Mouse (Mus musculus): ENCODE measurements around the gene Bloc1s4.
A peak's percentile ranks its signal among the peaks of the same experiment; 100 is the strongest.

Bloc1s4 gene

DNA sequence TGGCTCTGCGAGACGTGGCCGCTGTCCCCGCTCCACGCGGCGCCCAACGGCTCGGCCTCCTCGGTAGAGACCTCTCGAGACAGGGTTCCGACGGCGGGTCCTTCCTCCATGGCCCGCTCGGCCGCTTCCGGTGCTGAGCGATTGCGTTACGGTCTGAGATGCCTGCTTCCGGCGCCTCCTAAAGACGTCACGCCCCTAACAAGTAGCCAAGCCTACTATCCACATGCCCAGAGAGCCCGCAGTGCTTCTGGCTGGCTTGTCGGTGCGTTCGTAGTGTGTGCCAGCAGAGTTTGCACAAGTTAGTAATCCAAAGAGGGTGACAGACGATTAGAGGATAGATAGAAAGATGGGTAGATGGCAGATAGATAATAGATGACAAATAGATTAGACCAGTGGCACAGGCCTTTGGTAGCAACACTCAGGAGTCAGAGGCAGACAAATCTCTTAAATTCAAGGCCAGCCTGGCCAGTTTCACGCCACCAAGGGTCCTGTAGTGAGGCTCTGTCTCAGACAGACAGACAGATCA lies at the start of gene Bloc1s4:
Gene Bloc1s4, minus strand, starts transcription at position 115 of the 526 bp plus-strand sequence.
- DNase-seq: peak; percentile 96

DNA sequence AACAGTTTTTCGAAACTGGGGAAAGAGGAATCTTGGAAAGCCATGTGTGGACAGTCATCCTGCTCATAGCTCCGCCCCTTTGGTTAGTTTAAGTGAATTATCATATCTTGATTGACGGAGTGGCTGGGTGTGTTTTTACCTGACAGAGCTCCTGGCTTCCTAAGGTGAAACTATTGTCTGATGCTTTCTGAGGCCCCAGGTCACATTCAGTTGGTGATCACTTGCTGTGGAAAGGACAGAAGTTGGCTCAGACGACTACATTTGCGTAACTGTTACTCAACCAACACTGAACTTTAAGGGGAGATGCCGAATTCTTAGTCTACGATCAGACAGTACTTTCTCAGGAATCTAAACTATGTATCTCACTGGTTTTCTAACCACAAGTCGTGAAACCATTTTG lies 48.8 kb upstream of the Bloc1s4 start:
- no peak for DNase-seq

DNA sequence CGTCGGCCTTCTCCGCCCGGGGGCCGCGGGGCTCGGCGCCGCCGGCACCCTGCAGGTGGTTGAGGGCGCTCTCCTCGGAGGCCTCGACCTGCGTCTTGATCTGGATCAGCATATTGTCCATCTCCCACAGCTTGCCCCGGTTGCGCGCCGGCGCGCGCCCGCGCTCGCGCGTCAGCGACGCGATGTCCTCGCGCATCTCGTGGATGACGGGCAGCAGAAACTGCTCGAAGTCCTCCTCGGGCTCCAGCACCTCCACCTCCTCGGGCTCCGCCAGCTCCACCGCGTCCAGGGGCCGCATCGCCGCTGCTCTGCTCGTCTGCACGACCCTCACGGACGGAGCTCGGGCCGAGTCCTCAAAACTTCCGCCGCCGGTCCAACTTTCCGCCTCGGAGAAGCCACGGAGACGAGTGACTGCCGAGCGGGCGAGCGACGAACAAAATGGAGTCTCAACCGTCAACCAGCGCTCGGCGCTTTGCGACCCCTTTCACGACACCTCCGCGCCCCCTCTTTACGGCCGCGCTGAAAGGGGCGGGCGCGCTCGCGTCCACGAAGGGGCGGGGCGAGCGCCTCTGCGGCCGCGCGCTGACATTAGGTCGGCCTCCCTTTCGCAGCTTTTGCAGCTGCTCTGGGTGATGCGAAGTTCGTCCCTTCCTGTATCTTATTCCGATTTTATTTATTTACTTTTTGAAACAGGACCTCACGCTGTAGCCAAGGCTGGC lies 48.0 kb upstream of the Bloc1s4 start, which contains the start of gene Mrfap1:
Gene Mrfap1, minus strand, starts transcription at position 477 of the 719 bp plus-strand sequence.
- peak; percentile 91 for DNase-seq

DNA sequence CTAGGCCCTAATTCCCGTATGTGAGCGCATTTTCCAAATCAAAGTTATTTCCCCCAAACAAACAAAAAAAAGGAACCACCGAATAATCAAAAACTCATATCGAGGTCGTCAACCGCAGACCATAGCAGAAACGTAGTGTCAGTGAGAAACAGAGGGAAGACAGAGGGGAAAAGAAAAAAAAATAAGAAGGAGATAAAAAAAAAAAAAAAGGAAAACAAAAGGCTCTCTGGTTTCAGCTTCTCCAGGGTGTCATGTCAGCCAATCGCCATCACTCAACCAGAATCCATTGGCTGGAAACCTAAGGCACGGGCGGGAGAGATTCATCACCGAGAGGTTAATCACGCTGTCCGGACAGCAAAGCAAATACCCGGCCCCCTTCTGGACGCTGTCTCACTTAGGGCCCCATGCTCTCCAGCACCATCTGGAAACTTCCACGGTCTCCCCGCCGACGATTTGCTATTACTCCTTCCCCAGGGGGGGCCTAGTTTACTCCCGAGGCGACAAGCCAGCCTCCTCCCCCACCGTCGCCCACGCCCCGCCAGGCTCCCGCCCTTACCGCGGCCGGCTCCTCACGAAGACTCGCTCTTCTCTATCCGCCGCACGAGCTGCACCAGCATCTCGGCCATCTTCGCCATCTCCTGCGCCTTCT lies 47.3 kb upstream of the Bloc1s4 start:
- peak; percentile 64 for DNase-seq

DNA sequence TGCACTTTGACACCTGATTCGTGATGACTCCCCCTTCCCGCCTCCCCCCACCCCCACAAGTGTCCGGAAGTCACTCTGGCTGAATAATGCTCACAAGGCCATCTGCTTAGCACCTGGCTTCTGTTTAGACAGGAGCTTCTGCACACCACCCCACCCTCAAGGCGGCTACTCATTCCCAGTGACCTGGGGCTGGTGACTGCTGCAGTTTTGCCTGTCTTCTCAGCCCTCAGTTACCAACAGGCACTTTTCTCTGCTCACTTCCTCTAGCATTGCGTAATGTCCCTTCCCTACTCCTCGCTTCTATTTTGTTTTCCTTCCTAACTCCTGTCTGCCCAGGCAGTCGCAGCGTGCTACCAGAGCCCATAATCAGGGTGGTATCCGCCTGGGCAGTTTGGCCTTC lies 43.4 kb upstream of the Bloc1s4 start:
- DNase-seq: no peak

DNA sequence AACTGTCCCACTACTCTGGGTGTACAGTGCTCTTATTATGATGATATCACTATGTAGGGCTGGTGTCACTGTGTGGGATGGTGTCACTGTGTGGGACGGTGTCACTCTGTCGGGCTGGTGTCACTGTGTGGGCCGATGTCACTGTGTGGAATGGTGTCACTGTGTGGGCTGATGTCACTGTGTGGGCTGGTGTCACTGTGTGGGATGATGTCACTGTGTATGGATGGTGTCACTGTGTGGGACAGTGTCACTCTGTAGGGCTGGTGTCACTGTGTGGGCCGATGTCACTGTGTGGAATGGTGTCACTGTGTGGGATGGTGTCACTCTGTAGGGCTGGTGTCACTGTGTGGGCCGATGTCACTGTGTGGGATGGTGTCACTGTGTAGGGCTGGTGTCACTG lies 37.6 kb upstream of the Bloc1s4 start:
- DNase-seq: no peak

DNA sequence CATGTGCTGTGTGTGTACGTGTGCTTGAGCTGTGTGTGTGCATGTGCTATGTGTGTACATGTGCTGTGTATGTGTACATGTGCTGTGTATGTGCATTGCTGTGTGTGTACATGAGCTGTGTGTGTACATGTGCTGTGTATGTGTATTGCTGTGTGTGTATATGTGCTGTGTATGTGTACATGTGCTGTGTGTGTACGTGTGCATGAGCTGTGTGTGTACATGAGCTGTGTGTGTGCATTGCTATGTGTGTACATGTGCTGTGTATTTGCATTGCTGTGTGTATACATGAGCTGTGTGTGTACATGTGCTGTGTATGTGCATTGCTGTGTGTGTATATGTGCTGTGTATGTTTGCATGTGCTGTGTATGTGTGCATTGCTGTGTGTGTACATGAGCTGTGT lies 31.1 kb upstream of the Bloc1s4 start:
- DNase-seq: no peak

DNA sequence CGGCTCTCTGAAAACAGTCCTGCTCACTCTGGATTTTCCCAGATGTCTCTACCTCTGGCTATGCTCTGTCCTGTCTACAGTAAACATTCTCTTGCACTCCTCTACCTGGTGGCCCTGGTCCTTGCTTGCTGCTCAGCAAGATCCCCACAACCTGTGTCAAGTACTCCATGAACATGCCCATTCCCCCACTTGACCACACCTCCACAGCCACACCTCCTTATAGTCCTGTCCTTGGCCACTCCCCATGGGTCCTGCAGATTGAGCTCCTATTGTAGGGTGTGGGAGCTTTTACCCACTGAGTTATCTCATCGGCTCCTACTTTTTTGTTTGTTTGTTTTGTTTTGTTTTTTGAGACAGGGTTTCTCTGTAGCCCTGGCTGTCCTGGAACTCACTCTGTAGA lies 30.5 kb upstream of the Bloc1s4 start:
- DNase-seq: no peak

DNA sequence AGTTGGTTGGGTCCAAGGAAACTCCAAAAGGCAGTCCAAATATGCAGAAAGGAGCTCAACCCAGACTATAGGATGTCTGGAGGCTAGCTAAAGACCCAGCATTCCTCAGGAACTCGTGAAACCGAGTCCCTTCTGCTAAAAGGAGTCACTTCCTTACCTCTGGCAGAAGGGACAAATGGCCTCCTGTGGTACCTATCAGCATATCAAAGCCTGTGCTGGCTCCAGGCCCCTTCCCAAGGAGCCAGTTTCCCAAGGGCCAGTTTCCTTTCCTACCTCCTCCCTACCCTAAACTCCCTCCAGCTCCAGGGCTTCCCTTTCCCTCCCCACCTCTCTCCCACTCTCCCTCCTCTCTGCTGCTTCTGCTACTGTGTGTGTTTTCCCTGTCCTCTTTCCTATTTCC lies 28.7 kb upstream of the Bloc1s4 start:
- DNase-seq: no peak

DNA sequence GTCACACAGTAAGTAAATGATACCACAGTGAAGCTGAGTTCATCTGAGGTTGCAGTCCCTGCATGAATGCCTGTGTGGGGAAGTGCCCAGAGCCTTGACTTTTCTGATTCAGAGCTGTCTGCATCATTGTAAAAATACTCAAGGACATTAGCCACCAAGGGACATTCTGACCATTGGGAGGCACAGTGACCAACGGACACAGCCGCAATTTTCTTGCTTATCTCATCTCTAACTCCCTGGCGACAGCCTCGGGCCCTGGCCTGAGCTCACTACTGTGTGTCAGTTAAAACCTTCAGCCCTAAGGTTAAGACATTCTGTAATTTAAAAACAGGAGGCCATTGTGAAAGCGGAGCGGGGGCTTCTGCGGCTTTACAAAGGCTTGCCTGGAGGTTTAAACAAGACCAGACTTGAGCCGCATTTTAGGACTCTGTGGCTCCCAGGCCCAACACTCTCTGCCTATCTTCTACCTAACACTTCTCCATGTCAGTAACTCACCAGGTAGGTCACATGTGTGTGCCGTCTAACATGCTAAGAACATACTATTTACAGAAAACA lies 27.6 kb upstream of the Bloc1s4 start:
- DNase-seq: no peak

DNA sequence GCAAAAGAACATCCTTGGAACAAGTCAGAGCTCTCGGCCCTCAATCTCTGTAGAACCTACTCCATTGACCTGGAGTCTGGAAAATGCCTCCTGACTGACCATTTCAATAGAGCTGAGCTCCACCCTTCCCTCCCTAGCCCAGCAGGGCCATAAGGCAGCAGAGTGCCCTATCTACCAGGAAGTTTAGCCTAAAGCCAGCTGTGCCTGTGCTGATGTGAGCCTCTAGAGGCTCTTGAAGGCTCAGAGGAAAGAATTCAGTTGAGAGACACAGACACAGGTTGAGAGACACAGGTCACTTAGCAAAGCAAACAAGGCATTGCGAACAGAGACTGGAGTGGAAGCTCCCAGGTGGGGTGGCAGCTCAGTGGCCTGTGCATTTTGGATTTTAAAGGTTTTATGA lies 26.9 kb upstream of the Bloc1s4 start:
- DNase-seq: no peak

DNA sequence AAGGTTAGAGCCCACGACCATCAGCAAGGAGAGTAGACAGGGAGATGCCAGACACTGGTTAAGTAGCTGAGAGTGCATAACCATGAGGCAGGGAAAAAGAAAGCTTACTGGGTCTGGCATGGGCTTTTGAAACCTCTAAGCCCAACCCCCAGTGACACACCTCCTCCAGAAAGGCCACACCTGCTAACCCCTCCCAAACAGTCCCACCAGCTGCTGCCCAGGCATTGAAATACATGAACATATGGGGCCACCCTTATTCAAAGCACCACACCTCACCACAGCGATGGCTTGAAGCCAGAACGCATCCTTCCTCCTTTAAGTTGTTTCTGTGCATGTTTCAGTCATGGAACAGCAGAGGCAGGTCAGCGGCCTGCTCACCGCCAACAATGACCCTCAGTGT lies 24.1 kb upstream of the Bloc1s4 start:
- DNase-seq: no peak

DNA sequence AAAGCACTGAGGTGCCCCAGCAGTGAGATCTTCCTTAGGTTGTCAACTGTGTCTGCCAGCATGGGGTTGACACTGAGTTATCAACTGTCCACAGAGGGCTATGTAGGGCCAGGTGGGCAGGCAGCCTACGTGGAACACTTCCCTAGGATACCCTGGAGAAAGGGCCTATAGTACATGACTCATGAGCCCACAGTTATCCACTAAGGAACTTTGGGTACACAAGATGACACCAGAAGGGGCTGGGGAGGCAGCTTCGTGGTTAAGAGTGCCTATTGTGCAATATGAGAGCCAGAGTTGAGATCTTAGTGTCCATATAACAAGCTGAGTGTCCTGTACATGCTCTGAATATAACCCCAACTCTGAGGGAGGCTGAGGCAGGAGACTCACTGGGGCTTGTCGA lies 21.2 kb upstream of the Bloc1s4 start:
- DNase-seq: no peak

DNA sequence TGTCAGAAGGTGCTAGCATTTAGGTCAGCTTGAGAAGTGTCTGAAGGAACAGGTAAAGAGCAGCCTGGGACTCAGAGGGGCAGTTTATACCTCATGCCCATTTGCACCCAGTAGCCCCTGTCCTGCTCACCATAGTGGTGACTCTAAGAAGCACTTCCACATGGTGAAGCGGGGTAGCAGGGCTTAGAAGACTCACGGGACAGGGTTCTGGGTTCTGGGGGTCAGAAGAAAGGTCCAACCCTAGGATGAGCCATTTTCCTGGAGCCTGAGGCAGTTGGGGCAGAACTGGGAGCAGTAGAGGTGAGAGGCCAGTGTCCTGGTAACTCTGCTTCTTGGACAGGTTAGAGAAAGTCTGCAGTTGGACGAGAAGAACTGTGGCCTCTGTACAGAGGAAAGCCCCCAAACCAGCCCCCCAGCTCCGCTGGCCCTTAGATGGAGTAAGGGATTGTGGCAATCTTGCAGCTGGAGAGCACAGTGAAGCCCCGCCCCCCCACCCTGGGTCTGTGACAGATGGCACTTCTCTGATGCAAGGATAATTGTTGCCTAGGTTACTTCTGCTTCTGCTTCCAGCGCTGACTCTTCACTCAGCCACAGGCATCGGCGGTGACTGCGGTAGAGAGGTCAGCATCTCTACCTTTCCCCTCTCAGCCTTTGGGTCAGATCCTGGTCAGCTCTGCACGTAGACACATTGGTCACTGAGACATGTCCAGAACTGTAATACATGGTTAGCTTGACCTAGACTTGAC lies 18.7 kb upstream of the Bloc1s4 start:
- no peak for DNase-seq

DNA sequence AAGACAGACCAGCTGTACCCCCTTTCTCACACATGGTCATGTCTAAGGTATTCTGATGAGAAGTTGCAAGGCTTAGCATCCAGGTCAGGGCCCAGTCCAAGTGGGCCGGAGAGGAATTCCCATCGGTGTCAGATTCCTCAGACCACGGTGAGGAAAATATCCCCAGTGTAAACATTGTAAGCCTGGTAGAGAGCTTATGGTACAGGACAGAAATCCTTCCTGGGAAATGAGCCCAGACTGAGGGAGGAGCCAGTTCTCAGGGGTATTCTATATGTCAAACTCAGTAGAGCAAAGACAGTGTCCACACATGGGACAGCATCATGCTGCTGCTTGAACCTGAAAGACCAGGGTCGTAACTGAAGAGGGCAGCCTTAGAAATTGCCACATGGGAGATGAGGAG lies 11.4 kb upstream of the Bloc1s4 start:
- DNase-seq: no peak

DNA sequence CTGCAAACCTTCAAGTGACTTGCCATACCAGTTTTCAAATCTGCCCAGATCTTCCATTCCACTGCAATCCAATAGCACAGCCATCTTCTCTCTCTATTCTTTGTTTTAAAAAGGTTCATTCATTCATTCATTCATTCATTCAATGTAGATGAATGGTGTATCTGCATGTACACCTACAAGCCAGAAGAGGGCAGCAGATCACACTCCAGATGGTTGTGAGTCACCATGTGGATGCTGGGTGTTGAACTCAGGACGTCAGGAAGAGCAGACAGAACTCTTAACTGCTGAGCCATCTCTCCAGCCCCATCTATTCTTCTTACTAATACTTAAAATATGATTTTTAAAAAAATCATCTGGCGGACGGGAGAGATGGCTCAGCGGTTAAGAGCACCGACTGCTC lies 8.6 kb upstream of the Bloc1s4 start:
- no peak for DNase-seq

DNA sequence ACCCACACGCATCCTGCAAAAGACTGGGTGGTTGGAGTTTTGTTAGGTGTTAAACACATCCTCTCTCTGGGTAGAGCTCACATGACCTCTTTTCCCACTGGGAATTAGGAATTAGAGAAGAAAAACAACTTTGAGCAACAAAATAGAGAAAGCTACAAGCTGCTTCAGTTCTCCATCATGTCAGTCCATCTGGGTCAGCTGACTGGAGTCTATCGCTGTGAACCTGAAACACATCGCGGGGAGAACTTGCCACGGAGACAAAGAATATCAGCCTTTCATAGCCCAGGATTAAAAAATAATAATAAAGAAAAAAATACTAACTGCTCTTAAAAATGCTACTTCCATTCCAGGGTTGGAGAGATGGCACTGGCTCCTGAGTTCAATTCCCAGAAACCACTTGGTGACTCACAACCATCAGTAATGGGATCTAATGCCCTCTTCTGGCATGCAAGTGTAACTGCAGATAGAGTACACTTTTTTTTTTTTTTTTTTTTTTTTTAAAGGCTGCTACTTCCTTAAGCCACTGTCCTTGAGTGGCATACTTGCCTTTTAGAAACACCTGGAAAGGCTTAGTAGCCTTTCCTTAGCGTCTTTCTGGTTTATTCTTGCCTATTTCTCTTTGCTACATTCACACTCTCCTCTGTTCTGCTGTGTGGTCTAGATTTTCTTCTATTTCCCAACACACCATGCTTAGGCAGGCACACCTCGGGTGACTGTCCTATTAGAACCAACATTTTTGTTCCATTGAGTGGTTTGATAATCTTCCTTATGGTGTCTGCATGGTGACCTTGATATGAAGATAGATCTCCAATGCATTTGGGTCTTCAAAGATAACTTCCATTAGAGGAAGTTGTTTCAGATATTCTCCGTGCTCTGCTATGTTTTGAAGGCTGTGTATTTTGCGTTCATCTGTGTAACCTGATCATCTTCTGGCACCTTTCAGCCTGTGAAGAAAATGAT lies 1.9 kb upstream of the Bloc1s4 start:
- no peak for DNase-seq

DNA sequence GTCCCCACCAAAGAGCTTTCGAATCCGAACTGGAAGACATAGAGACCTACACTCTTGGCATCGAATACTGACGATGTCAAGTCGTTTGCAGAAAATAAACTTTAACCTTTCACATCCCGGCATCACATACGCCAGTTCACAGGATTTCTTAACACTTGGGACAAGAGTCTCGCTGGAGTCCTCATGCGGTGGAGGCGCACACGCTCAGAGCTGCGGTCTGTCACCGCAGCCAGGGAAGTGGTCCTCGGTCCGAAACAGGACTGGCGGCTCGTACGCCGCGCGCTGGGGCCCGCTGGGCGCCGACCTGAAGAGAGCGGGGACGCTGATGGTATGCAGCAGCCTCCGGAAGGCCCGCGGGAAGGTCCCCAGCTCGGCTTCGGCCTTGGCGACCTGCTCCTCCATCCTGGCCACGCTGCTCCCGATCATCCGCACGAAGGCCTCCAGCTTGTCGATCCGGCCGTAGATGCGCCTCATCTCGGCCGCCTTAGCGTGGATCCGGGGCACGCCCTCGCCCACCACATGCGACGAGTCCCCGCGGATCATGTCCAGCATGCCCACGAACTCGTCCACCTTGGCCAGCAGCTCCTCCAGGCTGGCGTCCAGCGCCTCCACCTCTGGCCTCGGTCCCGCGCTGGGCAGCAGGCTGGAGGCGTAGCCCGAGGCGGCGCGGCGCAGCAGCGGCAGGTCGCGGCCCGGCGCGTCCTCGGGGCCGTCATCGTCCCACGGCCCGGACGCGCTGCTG lies 485 bp downstream of the Bloc1s4 start:
- DNase-seq: peak; percentile 41

DNA sequence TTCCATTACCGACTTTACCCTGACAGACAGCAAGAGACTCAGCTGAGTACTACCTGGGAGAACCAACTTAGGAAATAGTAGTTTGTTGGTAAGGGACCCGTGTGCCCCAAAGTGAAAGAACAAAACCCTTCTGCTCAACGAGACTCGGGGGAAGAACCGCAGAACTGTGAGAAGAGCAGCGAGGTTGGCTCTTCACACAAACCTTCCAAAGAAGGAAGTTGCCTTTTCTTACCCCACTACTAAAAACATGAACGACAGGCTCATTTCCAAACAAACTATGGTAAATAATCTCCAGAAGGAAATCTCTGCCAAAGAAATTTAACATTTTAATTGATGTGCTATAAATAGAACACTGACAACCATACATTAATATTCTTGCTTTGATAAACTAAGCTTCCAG lies 1.4 kb downstream of the Bloc1s4 start:
- DNase-seq: no peak

DNA sequence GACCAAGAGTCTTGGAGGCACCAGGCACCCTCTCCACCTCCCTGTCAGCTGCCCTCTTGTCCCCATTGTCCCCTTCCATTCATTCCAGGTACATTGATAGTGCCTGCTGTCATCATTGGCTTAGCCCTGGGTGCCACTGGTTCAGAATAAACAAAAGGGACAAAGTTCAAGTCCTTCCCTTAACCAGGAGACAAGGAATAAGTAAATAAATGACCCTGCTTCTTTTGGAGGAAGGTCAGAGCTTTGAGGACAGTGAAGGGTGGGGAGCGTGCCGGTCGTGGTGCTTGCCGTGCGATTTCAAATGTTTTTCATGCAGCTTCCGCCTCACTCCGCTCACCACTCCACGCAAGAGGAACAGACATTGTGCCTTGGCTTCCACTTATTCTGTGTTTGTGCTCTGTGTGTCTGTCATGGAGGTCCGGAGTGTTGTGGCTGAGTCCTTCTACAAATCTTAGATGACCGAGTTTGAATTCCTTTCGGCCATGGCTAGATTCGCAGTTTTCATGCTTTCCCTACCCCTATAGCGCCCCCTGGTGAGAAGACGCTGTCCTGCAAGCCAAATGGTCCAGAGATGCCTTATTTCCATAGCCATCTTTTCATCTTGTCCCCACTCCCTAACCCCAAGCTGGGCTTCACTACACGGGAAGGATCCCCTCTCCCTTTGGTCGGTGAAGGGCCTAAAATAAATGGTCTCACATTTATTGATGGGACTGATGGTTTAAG lies 6.2 kb downstream of the Bloc1s4 start:
- DNase-seq: peak; percentile 87

DNA sequence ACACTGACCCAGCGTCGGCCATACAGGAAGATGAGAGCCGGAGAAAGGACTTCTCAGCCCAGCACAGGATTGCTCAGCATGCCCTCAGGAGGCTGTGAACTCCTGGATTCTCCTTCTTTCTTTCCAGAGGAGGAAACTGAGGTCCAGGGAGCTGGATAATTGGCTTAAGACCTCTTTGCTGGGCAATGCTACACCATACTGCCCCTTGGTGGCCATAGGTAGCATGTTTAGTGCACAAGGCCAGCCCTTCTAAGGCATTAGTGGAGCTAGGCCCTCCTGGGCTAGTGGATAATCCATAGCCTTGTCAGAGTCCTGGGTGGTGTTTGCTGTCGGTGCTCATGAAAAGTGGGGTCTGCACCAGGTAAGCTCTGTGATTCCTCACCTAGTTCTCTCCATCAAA lies 8.6 kb downstream of the Bloc1s4 start:
- no peak for DNase-seq

Measured in right cerebral cortex, postnatal 4 days (tissue).